Mouse (Mus musculus) urinary bladder, postnatal 4 days (tissue): ENCODE results near the gene Klhl7.

Experiments used
- DNase-seq, 2 experiments: peaks; one replicate each; pipeline ENCODE4 v3.0.0; 2021 to 2022; ENCODE audit warnings: low spot score in 2 of 2

Gene Klhl7

DNA sequence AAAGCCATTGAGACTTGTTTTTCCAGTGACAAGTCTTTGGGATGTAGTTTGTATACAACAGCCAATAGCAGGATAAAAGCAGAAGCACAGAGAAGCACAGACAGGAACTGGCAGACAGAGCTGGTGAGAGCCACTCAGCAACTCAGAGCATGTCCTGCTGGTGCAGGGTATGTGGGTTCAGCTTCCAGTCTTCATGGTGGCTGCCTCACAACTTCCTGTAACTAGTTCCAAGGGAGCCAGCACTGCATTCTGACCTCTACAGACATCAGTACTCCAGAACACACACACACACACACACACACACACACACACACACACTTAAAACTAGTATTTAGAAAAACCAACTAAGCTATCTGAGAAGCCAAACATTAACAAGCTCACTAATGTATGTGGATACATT, 71.7 kb downstream of the Klhl7 start:
- DNase-seq: no peak

DNA sequence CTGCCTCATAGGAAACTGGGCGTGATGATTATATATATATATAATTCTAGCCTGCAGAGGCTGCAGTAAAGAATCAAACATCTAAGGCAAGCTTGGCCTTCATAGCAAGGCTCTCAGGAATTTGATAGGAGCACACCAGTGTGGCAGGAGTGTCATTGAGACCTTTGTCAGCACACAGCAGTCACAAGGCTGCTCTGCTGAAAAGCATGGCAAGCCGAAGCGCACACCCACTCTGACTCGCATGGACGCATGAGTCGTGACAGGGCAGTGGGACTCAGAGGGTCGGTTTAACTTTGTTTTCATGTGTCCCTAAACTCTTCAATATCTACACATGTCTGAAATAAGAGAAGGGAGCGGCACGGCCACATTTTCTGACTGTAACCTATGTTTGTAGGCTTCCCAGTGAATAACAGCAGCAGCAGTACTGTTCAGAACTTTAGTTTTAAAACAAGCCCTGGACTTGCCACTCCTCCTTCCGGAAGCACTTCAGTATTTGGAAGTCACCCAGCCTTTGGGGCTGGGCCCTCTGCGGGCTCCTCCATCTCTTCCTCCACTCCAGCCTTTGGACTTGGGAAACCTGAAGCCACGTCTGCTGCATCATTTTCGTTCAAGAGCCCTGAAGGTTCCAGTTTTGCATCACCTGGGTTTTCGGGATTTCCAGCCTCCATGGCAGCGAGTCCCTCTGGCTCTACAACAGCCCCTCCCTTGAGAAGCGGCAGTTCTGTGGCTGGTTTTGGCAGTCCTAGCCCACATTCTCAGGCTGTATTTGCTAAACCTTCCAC, 81.3 kb downstream of the Klhl7 start:
- no peak for DNase-seq

DNA sequence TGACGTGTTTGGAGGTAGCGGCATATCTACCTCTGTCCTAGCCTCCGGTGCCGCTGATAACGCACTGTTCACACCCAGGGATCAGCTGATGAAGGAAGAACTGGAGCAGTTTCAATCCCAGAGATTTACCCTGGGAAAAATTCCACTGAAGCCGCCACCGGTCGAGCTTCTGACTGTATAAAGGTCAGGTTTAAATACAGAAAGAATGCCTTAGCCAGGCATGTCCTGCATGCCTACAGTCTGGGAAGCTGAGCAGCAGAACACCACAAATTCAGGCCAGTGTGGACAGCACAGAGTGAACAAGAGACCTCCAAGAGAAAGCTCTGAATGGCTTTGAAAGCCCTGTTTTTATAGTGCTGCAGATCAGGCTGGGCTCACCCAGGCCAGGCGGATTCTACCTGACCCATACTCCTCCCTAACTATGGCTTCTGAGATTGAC, 81.9 kb downstream of the Klhl7 start:
- no peak for DNase-seq

DNA sequence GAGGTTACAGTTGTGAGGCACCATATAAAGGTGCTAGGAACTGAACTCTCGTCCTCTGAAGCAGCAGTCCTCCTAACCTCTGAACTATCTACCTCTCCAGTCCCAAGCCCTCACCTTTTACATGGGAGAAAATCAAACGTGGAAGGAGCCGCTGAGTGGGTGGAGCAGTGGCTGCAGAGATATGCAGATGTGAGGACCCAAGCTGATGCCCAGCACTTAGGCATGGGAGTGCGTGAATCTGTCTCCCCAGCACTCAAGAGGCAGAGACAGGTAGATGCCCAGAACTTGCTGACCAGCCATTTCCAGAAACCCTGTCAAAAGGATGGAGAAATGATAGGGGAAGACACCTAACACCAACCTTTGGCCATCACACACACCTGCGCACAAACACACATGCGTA, 82.7 kb downstream of the Klhl7 start:
- DNase-seq: no peak

DNA sequence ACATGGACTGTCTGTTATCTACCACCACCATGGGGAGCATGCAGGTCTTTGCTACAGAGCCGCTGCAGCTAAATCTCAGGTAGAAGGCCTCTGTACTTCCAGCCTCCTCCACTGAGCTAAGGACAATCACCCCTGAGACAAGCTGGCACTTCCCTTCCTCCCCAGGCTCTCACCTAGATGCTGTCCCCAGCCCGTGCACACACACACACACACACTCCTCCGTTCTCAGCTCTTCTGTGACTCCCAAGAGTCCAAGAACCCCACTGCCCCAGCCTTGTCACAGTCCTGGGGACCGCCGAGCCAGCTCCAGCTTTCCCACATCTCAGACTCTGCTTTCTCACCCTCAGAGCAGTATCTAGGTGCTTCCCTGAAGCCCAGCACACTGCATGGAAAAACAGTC, 83.6 kb downstream of the Klhl7 start:
- DNase-seq: no peak

- no peak for DNase-seq
These were observed 88.1 kb downstream of the Klhl7 start for GRCm38 (mm10) chr5:24188476-24188875.

GRCm38 (mm10) chr5:24191821-24192220, 91.4 kb downstream of the Klhl7 start:
- no peak for DNase-seq

- DNase-seq: no peak
These were observed 100.6 kb downstream of the Klhl7 start for GRCm38 (mm10) chr5:24201006-24201405.

DNA sequence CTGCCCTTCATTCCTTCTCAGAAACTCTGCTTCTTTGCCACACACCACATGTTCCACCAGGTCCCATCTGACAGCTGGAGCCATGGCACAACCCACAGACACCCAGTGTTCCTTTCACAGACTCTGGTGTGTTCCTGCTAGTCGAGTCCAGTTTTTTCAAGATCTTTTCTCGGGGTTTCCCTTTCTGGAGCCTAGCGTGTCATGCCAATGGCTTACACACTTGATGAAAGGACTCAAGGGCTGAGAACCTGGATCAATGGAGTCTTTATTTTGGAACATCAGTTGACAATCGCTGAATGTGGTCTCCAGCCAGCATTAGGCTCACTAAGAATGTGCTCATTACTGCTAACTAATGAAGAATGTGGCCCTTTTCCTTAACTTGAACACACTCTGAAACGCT, 102.1 kb downstream of the Klhl7 start:
- no peak for DNase-seq

DNA sequence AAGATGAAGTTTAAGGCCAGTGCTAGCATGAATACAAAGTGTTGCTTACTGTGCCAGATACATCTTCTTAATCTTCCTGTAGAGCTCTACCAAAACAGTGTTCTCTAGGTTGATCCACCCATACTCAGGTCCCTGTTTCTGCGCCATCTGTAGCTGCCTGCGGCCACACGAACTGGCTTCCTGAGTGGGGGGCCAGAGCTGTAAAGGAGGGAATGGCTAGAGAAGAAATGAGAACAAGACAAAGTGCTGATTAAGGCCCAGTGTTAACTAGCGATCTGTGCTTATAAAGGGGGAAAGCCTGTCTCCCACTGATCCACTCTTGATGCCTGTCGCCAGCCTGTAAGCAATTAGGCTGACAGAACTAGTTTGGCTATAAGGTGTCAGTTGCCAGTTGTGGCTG, 102.9 kb downstream of the Klhl7 start:
- DNase-seq: no peak

DNA sequence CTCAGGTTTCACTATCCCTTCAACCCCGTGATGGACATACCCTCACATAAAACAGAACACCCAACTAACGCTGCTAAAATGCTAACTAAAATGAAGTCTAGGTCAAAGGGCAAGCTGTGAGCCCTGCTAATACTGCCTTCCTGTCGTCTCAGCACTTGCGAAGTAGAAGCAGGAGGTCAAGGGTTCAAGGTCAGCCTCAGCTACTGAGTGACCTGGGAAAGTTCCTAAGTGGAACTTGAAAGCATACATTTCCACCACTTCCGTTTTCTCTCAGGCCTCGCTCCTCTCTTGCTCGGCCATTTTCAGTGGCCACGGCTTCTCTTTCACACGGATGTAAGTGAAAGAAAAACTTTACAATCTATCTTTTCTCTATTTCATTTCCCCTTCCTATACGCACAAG, 107.6 kb downstream of the Klhl7 start:
- DNase-seq: no peak

DNA sequence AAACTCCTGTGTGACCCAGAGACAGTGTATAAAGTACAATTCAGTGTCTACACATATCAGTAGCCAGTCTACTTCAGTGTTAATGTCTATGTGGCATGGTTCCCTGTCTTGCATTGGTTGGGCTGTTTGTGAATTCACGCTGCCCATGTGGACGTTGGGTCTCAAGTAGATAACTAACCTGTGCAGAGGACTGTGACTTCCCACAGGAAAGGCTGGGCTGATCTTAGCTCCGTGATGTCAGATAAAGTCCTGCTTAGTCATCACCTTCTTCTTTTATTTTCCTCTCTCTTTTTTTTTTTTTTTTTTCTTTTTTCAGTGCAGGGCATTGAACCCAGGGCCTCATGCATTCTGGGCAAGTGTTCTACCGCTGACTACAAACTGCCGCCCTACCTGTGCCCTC, 108.1 kb downstream of the Klhl7 start:
- no peak for DNase-seq
